Mouse (Mus musculus): ENCODE data around the gene 2410131K14Rik. TPM values are rescaled to one million over a fixed set of nuclear protein-coding genes. Genes with fewer than 3 reads are reported as not detected.

2410131K14Rik gene
- polyA plus RNA-seq, 1 experiment, result 8.0 TPM

DNA sequence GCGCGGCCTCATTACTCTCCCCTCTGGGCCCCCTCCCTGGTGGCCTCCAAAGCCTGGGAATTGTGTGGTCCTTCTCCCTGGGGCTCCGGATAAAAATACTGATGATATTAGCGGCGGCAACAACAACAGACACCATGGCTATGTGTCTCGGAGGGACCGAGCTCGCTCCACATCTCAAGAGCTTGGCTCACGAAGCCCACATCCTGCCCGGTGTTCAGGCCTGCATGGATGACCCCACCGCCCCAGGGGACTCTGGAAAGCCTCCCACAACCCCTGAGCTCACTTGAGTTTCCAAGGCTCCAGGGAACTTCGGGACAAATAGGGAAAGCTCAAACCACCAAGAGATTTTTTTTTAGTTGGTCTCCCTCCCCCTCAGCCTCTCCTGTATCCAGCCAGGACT lies 5.4 kb upstream of the 2410131K14Rik start:
- Histone ChIP-seq H3K36me3 (ENCODE audit: control insufficient read depth, insufficient read depth, low read length, poor library complexity, severe bottlenecking) (no peaks in the 10 kb centered on the region), H3K27me3 (ENCODE audit: control insufficient read depth, insufficient read depth, low read length, poor library complexity, severe bottlenecking) (no peaks in the 10 kb centered on the region), H3K4me1 (ENCODE audit: control insufficient read depth, insufficient read depth, low read length) (no peaks in the 10 kb centered on the region), H3K9ac (ENCODE audit: low read depth, poor library complexity, severe bottlenecking) (no peak overlapping the region), H3K4me3 (ENCODE audit: low read depth, low read length) (no peak overlapping the region), H3K9me3 (replicated peaks; ENCODE audit: control insufficient read depth, insufficient read depth, low read length, poor library complexity, severe bottlenecking) (no peaks in the 10 kb centered on the region), H3K27ac (ENCODE audit: insufficient read depth, low read length) (no peak overlapping the region)
- no peak for TF ChIP-seq CTCF (IDR thresholded peaks at IDR 0.05; ENCODE audit: low read depth, low read length)
- TF ChIP-seq POLR2A (IDR thresholded peaks at IDR 0.05; ENCODE audit: insufficient read depth, low read length), result no peak
- TF ChIP-seq EP300 (IDR thresholded peaks at IDR 0.05; ENCODE audit: insufficient read depth, low read depth, low read length), result no peak

GRCm38 (mm10) chr5:118245606-118246308 lies 730 bp downstream of the 2410131K14Rik start:
- Histone ChIP-seq H3K4me1 (ENCODE audit: control insufficient read depth, insufficient read depth, low read length) (no peaks in the 10 kb centered on the region), H3K36me3 (ENCODE audit: control insufficient read depth, insufficient read depth, low read length, poor library complexity, severe bottlenecking) (no peaks in the 10 kb centered on the region)
- TF ChIP-seq POLR2A (IDR thresholded peaks at IDR 0.05; ENCODE audit: insufficient read depth, low read length) (no peak), EP300 (IDR thresholded peaks at IDR 0.05; ENCODE audit: insufficient read depth, low read depth, low read length) (no peak), CTCF (IDR thresholded peaks at IDR 0.05; ENCODE audit: low read depth, low read length) (no peak)

DNA sequence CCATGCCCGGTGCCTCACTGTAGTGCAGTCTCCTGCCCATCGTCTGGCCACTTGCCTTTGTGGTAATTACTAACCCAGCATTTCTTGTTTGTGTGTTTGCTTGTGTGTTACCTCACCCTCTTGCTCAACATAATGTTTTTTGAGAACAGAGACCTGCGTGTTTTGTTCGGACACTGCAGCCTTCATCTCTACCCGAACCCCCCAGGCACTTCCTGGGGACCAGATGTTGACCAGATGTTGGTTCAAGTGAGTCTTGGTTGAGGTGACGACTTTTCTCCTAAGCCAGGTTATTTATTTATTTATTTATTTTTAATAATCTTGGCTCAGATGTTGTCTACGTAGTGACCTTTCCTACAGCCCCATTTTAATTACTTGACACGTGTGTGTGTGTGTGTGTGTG lies 2.4 kb downstream of the 2410131K14Rik start:
- H3K9me3 ChIP-seq (replicated peaks; ENCODE audit: control insufficient read depth, insufficient read depth, low read length, poor library complexity, severe bottlenecking), result no peaks in the 10 kb centered on the region
- no peaks in the 10 kb centered on the region for H3K27me3 ChIP-seq (ENCODE audit: control insufficient read depth, insufficient read depth, low read length, poor library complexity, severe bottlenecking)
- H3K36me3 ChIP-seq (ENCODE audit: control insufficient read depth, insufficient read depth, low read length, poor library complexity, severe bottlenecking), result no peaks in the 10 kb centered on the region
- H3K9ac ChIP-seq (ENCODE audit: low read depth, poor library complexity, severe bottlenecking), result no peak overlapping the region
- no peaks in the 10 kb centered on the region for H3K4me1 ChIP-seq (ENCODE audit: control insufficient read depth, insufficient read depth, low read length)
- TF ChIP-seq CTCF (IDR thresholded peaks at IDR 0.05; ENCODE audit: low read depth, low read length) (no peak), EP300 (IDR thresholded peaks at IDR 0.05; ENCODE audit: insufficient read depth, low read depth, low read length) (no peak), POLR2A (IDR thresholded peaks at IDR 0.05; ENCODE audit: insufficient read depth, low read length) (no peak)
- no peak overlapping the region for H3K4me3 ChIP-seq (ENCODE audit: low read depth, low read length)
- H3K27ac ChIP-seq (ENCODE audit: insufficient read depth, low read length), result no peak overlapping the region

More at GRCm38 (mm10) chr5:118245606-118246308, 730 bp downstream of the 2410131K14Rik start:
- H3K27me3 ChIP-seq (ENCODE audit: control insufficient read depth, insufficient read depth, low read length, poor library complexity, severe bottlenecking), result no peaks in the 10 kb centered on the region
- no peaks in the 10 kb centered on the region for H3K9me3 ChIP-seq (replicated peaks; ENCODE audit: control insufficient read depth, insufficient read depth, low read length, poor library complexity, severe bottlenecking)
- H3K27ac ChIP-seq (ENCODE audit: insufficient read depth, low read length), result peak overlapping the region; percentile 31
- peak overlapping the region; percentile 35 for H3K9ac ChIP-seq (ENCODE audit: low read depth, poor library complexity, severe bottlenecking)
- H3K4me3 ChIP-seq (ENCODE audit: low read depth, low read length), result peak overlapping the region; percentile 84

DNA sequence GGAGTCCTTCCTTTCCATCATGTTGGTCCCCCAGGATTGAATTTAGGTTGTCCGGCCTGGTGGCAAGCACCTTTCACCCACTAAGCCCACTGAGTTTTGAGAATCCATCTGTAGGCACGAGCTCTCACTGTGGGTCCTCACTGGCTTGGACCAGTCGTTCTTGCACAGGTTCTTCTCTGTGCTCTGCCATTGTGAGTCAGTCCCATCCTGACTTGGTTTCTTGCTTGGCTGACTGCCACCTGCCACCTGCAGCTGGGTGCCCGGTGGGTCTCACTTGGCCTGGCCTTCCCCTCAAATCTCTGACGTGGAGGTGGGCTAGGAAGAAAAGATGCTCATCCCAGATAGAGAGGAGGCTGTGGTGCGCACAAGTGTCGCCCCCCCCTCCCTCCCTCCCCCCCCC lies 6.0 kb downstream of the 2410131K14Rik start:
- TF ChIP-seq EP300 (IDR thresholded peaks at IDR 0.05; ENCODE audit: insufficient read depth, low read depth, low read length) (no peak), POLR2A (IDR thresholded peaks at IDR 0.05; ENCODE audit: insufficient read depth, low read length) (no peak), CTCF (IDR thresholded peaks at IDR 0.05; ENCODE audit: low read depth, low read length) (no peak)

GRCm38 (mm10) chr5:118253551-118253950 lies 8.5 kb downstream of the 2410131K14Rik start:
- H3K4me1 ChIP-seq (ENCODE audit: control insufficient read depth, insufficient read depth, low read length), result no peaks in the 10 kb centered on the region

More for the DNA sequence above, 6.0 kb downstream of the 2410131K14Rik start:
- Histone ChIP-seq H3K36me3 (ENCODE audit: control insufficient read depth, insufficient read depth, low read length, poor library complexity, severe bottlenecking) (no peaks in the 10 kb centered on the region), H3K9me3 (replicated peaks; ENCODE audit: control insufficient read depth, insufficient read depth, low read length, poor library complexity, severe bottlenecking) (no peaks in the 10 kb centered on the region), H3K4me1 (ENCODE audit: control insufficient read depth, insufficient read depth, low read length) (no peaks in the 10 kb centered on the region), H3K27me3 (ENCODE audit: control insufficient read depth, insufficient read depth, low read length, poor library complexity, severe bottlenecking) (no peaks in the 10 kb centered on the region), H3K4me3 (ENCODE audit: low read depth, low read length) (no peak overlapping the region), H3K9ac (ENCODE audit: low read depth, poor library complexity, severe bottlenecking) (no peak overlapping the region), H3K27ac (ENCODE audit: insufficient read depth, low read length) (no peak overlapping the region)

GRCm38 (mm10) chr5:118256981-118257380 lies 12.0 kb downstream of the 2410131K14Rik start:
- Histone ChIP-seq H3K9me3 (replicated peaks; ENCODE audit: control insufficient read depth, insufficient read depth, low read length, poor library complexity, severe bottlenecking) (no peaks in the 10 kb centered on the region), H3K27ac (ENCODE audit: insufficient read depth, low read length) (no peak overlapping the region), H3K9ac (ENCODE audit: low read depth, poor library complexity, severe bottlenecking) (no peak overlapping the region), H3K27me3 (ENCODE audit: control insufficient read depth, insufficient read depth, low read length, poor library complexity, severe bottlenecking) (no peaks in the 10 kb centered on the region), H3K4me3 (ENCODE audit: low read depth, low read length) (no peak overlapping the region), H3K4me1 (ENCODE audit: control insufficient read depth, insufficient read depth, low read length) (no peaks in the 10 kb centered on the region), H3K36me3 (ENCODE audit: control insufficient read depth, insufficient read depth, low read length, poor library complexity, severe bottlenecking) (peaks cover 6% of the 10 kb centered on the region; the same call in 1 of the 2 replicates)
- TF ChIP-seq EP300 (IDR thresholded peaks at IDR 0.05; ENCODE audit: insufficient read depth, low read depth, low read length) (no peak), CTCF (IDR thresholded peaks at IDR 0.05; ENCODE audit: low read depth, low read length) (peak; percentile 68)

More at GRCm38 (mm10) chr5:118253551-118253950, 8.5 kb downstream of the 2410131K14Rik start:
- Histone ChIP-seq H3K27ac (ENCODE audit: insufficient read depth, low read length) (no peak overlapping the region), H3K9me3 (replicated peaks; ENCODE audit: control insufficient read depth, insufficient read depth, low read length, poor library complexity, severe bottlenecking) (no peaks in the 10 kb centered on the region), H3K4me3 (ENCODE audit: low read depth, low read length) (no peak overlapping the region), H3K36me3 (ENCODE audit: control insufficient read depth, insufficient read depth, low read length, poor library complexity, severe bottlenecking) (no peaks in the 10 kb centered on the region), H3K9ac (ENCODE audit: low read depth, poor library complexity, severe bottlenecking) (no peak overlapping the region), H3K27me3 (ENCODE audit: control insufficient read depth, insufficient read depth, low read length, poor library complexity, severe bottlenecking) (no peaks in the 10 kb centered on the region)
- TF ChIP-seq POLR2A (IDR thresholded peaks at IDR 0.05; ENCODE audit: insufficient read depth, low read length) (no peak), CTCF (IDR thresholded peaks at IDR 0.05; ENCODE audit: low read depth, low read length) (no peak), EP300 (IDR thresholded peaks at IDR 0.05; ENCODE audit: insufficient read depth, low read depth, low read length) (no peak)
